8 mouse cellular contexts compared by ENCODE assay signal in genomic region chr11:81239966-81240681, GRCm38 (mm10).
DNase-seq lines count a peak whose midpoint lies in the region; ATAC-seq lines count a peak whose summit lies in the region.

No protein-coding gene starts in this region.

- no peak overlapping the region for H3K27ac ChIP-seq in limb, embryonic 11.5 days (replicated peaks; ENCODE audit: low read depth, low read length)

- intact Hi-C loops in heart, postnatal 25 days (cut with DNase I): no loop called here

- H3K4me2 ChIP-seq in limb, embryonic 11.5 days (ENCODE audit: low read depth, severe bottlenecking): no peak overlapping the region

- 59% methylated on average over 13 of the region's 13 CpGs for WGBS in limb, embryonic 11.5 days

- H3K4me1 ChIP-seq in limb, embryonic 11.5 days (ENCODE audit: control insufficient read depth, insufficient read depth, low read length): 0 out of 2 replicates have a peak, but pooled peaks cover 3% of the 10 kb centered on the region

- no peaks in the 10 kb centered on the region for H3K36me3 ChIP-seq in limb, embryonic 11.5 days (ENCODE audit: control insufficient read depth, insufficient read depth, low read length)

- no peak for ATAC-seq in limb, embryonic 11.5 days (ENCODE audit: insufficient number of reproducible peaks, low FRiP score, low TSS enrichment, low read depth)

- H3K9ac ChIP-seq in limb, embryonic 11.5 days (ENCODE audit: low read length): no peak overlapping the region

- H3K9me3 ChIP-seq in limb, embryonic 11.5 days (ENCODE audit: control insufficient read depth, low read length): no peaks in the 10 kb centered on the region

- DNase-seq in heart, adult 11 months: peak; percentile 96
- DNase-seq in heart, postnatal 25 days (ENCODE audit: low spot score): no peak
- peak; percentile 17 for DNase-seq in right cerebral cortex, postnatal 14 days
- no peak for DNase-seq in right cerebral cortex, postnatal 36 days (ENCODE audit: low spot score in 2 of 2)
- peak; percentile 72 for DNase-seq in embryo, embryonic 10 days (ENCODE audit: low spot score)
- peak; percentile 63 for DNase-seq in limb, embryonic 11.5 days (ENCODE audit: low spot score)
- DNase-seq in testis, postnatal 14 days (ENCODE audit: low spot score): peak; percentile 34
- DNase-seq in urinary bladder, postnatal 4 days (ENCODE audit: low spot score in 2 of 2): no peak

- H3K4me3 ChIP-seq in limb, embryonic 11.5 days (ENCODE audit: low read depth, low read length): no peak overlapping the region

- H3K27me3 ChIP-seq in limb, embryonic 11.5 days (ENCODE audit: control insufficient read depth, insufficient read depth, low read length): no peaks in the 10 kb centered on the region

Comparison
In these comparisons a context has a peak if more than half of its experiments do, and no peak if none do; other contexts are left out.
1. DNase-seq: peak in heart, adult 11 months (single experiment), right cerebral cortex, postnatal 14 days (single experiment), embryo, embryonic 10 days (single experiment), limb, embryonic 11.5 days (single experiment) and testis, postnatal 14 days (single experiment); none in heart, postnatal 25 days (single experiment), right cerebral cortex, postnatal 36 days (0 of 2) and urinary bladder, postnatal 4 days (0 of 2).